Mouse (Mus musculus): ENCODE data around the gene Ppp2r2c.

Ppp2r2c gene

DNA sequence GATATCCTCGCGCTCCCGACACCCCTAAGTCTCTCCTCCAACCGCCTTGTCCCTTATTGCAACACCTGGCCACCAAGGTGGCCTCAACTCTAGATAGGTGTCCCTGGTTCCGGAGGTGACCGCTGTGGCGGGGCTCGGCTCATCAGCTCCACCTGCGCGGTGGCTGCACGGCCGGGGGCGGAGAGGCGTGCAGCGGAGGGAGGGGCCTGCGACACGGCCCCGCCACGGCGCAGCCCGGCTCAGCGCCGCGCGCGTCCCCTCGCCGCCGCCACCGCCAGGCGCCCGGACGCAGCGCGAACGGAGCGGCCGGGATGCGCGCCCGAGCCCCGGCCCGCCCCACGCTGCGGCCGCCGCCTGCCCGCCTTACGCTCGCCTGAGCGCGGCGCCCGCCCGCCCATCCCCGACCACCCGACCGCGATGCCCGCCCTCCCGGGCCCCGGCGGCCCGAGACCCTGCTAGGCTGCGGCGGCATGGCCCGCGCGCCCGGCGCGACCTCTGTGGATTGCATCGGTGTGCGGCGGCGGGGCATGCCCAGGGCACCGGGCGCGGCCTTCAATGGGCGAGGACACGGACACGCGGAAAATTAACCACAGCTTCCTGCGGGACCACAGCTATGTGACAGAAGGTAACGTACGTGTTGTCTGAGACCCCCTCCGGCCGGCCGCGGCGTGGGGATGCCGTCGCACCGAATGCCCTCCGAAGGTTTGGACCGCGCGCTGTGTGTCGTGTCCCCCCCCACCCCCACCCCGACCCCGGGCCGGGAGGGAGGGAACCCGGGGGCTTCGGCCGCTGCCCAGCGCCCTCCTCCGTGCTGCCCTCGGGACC is at the start of gene Ppp2r2c:
TSS of gene Ppp2r2c (plus strand) at position 248 of the 825 bp plus-strand sequence.
- DNase-seq (ENCODE audit: low spot score): peak; percentile 60

DNA sequence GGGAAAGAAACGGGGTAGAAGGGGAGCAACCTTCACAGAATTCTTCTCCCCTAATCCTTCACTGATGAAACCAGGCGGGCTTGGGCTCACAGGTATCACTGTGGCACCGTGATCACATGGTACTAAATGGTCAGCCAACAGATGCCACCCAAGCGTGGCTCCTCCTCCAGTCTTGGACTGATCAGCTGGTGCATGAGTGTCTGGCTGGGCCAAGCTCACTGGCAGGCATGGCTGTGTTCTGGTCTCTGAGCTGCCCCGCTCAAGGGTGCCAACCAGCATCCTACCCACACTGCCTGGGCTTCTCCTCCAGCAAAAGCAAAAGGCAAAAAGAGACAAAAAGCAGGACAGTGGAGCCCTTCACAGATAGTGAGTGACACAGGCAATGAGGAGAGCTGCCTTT is 48.6 kb upstream of the Ppp2r2c start:
- DNase-seq (ENCODE audit: low spot score): no peak

DNA sequence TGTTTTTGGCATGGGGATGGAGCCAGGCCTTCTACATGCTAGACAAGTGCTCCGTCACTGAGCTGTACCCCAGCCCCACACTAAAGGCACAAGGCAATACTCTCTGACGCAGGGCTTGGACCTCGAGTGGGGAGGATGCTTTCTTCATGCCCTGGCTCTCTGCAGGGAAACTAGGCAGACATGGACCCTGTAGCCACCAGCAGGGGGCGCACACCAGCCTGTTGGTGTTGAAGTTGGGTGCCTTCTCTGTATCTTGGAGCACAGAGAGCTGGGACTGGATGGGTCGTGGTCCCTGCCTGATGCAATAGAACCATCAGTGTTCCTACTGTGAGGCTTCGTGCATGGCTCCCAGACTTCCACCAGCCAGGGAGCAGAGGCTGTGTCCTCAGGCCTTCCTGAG is 48.2 kb upstream of the Ppp2r2c start:
- DNase-seq (ENCODE audit: low spot score): peak; percentile 58

DNA sequence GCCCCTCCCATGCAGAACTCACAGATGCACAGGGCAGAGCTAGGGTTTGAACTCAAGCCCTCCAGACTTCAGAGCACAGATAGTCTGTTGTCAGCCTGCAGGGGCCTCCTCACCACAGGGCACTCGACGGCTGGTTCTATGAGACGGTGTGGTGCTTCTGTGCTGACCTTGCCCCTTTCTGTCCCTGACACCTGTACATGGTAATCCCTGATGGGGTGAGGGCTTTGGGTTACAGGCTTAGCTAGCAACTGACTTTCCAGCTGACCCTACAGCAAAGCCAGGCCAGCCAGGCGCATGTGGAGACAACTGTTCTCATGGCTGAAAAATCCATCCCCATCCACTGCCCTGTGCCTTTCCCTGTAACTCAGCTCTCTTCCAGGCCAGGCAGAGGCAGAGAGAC is 45.4 kb upstream of the Ppp2r2c start:
- no peak for DNase-seq (ENCODE audit: low spot score)

DNA sequence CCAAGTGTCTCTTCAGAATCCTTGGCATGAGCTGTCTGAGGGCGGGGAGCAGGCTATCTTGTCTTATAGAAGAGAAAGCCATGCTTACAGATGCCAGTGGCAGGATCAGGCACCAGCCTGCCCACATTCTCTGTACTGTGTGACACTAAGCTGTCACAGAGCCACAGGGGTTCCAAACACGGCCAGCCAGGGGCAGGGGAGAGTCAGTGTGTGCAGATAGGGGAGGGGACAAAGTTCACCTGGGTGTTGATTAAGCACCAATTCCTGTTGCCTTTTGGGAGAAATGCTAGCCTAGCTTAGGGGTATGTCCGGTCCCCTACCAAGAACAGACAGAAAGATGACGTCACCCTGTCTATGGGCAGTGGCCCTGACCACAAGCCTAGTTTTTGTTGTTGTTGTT is 39.2 kb upstream of the Ppp2r2c start:
- DNase-seq (ENCODE audit: low spot score): no peak

DNA sequence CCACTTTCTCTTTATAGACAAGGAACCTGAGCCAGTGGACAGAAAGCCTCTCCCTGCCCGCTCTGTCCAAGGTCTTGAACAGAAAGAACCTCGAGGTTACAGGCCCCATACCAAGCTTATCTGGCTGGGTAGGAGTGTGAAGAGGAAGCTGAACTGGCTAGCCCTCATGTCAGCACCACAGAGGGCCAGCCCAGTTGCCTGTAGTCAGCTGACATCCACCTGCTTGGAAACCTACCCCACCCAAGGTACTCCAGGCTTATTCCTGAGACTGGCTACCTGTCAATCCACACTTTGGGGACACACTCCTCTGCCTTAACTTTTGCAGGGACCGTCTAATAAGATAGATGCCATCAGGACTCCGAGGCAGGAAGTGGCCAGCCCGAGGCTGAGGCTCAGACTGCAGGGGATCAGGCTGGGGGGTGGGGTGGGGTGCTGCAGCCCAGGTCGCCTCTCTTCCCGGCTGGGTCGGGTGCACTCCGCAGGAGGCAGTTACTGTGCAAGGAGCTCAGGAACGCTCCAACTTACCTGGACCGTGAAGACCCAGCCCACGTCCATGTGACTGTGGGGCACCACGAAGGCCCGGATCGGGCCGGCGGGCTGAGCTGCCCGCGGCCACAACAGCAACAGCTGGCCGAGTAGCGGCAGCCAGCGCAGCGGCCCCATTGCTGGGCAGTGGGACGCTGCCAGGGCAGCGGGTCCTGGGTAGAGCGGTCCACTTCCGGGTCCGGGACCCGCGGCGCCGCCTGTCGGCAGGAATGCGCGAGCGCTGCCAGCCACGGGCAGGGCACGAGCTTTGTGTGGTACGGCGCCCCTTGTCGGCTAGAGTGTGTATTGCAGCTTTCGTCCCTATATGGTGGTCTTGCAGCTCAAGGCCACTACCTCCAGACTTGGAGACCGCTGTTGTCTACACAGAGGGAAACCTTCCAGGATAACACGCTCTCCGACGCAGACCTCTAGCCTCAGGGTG is 38.1 kb upstream of the Ppp2r2c start, which contains the start of gene Man2b2:
TSS of gene Man2b2 (minus strand) at position 741 of the 967 bp plus-strand sequence.
- peak; percentile 90 for DNase-seq (ENCODE audit: low spot score)

DNA sequence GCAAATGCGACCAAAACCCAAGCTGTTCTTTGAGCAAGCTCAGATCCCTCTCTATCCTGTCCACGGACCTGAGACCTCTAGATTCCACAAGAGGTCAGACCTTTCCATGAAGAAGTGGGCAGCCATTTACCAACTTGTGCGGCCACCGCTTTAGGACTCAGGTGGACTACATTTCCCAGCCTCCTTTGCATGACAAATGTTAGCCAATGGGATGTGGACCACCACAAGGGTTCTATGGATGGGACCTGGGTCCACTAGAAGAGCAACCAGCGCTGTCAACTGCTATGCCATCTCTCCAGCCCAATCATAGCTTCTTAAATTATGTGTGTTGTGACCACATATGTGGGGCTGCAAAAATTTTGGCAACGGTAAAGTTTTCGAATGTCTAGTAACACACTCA is 37.0 kb upstream of the Ppp2r2c start:
- DNase-seq (ENCODE audit: low spot score): no peak

DNA sequence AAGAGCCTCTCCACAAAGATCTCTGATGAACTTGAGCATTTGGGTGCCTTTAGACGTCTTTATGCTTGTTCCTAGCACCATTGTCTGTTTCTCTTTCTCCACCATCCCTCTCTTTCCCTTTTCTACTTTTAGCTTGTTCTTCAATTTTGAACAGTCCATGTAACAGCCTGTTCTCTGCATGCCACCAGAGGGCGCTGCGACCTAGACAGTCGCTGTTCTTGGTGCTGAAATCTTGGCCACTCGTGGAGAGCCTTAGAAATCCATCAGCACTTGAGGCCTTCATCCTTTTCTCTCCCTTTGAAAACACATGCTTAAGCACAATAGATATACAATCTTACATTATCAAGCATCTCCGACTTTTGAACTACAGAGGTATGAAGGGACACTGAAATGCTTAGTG is 32.4 kb upstream of the Ppp2r2c start:
- peak; percentile 79 for DNase-seq (ENCODE audit: low spot score)

DNA sequence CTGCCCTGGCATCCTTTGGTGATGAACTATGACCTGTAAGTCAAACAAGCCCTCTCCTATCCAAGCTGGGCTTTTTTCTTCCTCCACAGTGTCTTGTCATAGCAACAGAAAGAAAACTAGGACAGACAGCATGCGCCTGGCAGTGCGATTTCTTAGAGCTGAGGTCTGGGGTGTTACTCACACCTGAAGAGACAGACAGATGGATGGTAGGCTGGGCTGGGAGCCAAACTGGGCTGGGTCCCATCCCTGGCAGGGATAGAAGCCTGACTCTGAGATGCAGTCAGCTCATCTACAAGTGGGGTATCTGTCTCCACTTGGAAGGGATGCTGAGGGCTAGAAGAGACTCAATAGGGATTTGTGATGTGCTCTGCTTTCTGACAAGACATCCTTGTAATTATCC is 29.3 kb upstream of the Ppp2r2c start:
- DNase-seq (ENCODE audit: low spot score): peak; percentile 30

DNA sequence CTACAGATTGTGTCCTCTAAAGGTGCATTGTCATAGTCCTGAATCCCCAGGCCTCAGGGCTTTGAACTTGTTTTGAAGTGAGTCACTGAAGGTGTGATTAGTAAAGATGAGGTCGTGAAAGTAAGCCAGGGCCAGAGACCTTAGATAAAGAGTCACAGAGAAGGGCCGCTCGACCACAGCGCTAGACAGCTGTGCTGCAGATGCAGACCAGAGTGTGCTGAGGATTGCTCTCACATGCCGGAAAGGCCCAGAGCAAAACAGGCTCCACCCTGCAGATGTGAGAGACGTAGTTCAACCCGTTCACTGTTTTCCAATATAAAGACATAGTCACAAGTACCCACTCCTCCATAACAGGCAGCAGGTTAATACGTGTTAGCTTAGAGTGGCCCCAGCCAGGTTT is 28.7 kb upstream of the Ppp2r2c start:
- no peak for DNase-seq (ENCODE audit: low spot score)

DNA sequence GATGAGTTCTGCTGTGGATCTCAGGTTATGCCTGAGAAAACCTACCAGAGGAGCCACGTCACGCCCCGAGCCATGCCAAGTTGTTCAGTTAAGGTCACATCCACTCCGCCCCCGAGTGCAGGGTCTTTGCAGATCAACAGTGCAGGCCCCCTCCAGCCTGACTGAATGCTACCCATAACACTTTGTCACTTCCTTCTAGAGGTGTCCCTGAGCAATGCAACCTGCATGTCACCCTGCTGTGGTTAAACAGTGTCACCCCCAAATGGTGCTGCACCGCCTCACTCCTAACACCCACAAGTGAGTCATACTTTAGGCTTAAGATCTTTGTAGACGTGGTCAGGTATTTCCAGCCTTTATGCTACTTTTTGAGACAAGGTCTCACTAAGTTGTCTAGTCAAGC is 28.2 kb upstream of the Ppp2r2c start:
- no peak for DNase-seq (ENCODE audit: low spot score)

DNA sequence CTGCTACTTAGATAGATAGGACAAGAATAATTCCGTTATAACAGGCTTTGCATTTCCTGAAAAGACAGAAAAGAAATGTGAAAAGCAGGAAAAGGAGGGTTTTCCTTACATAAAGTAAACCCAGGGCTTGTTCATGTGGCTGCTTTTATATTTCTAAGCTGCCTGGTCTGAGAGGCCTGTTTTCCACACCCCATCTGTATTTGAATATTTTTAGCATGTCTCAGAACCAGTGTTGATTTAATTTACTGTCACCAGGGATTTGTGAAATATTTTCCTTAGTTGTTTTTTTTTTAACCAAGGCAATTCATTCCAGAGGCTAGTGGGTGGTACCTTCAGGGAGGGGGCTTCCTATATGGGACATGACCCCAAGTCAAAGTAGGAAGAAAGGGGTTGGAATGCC is 26.6 kb upstream of the Ppp2r2c start:
- peak; percentile 31 for DNase-seq (ENCODE audit: low spot score)

DNA sequence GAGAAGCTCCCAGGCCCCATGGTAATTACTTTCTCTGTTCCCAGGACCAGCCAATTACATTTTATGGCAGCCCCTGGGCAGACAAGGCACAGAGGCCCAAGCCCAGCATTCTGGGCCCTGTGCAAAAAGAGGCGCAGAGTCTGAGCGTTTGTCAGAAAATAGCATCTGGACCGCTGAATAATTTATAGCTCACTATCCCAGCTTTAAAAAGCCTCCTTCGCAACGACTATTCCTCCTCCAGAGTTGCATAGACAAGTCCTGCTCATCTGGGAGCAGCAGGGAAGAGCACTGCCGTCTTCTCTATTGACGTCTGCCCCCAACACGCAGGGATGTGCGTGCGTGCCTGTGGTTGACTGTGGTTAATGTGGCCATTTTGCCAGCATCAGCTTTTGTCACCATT is 23.8 kb upstream of the Ppp2r2c start:
- no peak for DNase-seq (ENCODE audit: low spot score)

DNA sequence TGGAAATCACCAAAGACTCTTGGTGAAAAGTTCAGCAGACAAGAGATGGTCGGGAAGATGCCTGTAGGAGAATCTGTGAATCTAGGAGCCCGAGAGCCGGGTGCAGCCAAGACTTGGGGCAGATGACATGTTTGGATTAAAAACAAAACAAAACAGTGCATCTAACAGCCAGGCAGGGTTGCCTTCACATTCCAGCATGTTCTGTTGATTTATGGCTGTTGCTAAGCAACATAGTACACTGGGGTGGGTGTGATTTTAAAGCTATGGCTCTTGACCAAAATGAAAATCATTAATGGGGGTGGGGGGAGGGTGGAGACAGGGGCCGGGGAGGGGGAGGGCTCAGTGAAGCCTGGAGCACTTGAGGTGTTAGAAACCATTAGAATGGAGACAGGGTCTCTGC is 16.7 kb upstream of the Ppp2r2c start:
- no peak for DNase-seq (ENCODE audit: low spot score)

DNA sequence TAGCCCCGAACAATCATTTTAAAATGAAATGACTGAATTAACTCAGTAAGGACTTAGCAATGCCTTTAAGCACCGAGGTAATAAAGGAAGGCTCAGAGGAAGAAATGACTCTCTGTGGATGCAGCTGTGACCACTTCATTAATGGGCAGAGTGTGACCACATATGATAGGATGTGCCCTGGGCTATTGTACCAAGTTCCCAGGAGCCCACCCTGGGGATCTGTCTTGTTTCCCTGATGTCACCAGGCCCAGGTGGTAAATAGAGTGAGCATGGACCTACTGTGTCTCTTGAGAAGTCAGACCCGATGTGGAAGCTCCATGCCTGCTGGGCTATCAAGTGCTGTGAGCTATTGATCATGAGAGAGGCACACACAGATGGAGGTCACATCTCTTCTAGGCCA is 13.1 kb upstream of the Ppp2r2c start:
- DNase-seq (ENCODE audit: low spot score): no peak

DNA sequence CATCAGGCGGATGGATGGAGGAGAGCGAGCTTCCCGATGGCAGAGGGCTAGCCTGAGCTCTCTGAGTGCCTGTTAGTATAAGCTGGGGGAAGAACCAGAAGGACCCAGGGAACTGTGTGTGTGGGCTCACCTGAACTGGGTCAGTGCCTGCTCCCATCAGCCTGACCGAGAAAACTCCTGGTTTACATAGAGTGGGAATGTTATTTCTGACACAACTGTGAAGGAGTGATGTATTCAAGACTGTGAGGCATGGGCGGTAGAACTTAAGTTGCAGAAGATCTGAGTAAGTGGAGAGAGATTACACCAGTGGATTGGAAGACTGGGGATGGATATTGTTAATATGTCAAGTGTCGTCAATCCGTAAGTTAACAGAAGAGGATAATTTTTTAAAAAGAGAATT is 11.8 kb upstream of the Ppp2r2c start:
- DNase-seq (ENCODE audit: low spot score): no peak

DNA sequence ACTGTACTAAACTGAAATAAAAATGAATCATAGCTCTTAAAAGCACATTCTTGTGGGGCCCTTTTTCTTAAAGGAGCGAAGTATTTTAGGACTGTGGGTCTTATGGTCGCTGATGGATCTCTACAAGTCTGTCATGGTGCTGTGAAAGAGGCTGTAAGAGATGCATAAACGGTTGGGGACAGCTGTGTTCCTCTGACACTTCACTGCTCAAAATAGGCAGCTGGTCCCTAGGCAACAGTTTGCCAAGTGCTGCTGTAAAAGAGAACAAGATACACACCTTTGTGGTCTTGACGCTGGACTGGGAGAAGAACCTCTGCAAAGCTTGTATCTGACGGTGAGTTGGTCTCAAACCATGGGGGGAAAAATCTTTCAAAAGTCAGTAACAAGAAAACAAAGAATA is 10.8 kb upstream of the Ppp2r2c start:
- no peak for DNase-seq (ENCODE audit: low spot score)

DNA sequence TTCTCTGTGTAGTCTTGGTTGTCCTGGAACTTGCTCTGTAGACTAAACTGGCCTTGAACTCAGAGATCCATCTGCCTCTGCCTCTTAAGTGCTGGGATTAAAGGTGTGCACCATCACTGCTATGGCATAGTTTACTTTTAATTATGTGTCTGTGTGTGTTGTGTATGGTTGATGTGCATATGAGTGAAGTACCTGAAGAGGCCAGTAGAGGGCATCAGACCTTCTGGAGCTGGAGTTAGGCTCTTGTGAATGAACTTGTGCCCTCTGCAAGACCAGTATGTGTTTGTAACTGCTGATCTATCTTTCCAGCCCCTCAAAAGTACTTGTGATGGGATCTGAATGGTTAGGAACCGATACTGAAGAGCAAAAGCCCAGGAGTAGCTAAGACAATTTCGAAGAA is 7.2 kb upstream of the Ppp2r2c start:
- no peak for DNase-seq (ENCODE audit: low spot score)

DNA sequence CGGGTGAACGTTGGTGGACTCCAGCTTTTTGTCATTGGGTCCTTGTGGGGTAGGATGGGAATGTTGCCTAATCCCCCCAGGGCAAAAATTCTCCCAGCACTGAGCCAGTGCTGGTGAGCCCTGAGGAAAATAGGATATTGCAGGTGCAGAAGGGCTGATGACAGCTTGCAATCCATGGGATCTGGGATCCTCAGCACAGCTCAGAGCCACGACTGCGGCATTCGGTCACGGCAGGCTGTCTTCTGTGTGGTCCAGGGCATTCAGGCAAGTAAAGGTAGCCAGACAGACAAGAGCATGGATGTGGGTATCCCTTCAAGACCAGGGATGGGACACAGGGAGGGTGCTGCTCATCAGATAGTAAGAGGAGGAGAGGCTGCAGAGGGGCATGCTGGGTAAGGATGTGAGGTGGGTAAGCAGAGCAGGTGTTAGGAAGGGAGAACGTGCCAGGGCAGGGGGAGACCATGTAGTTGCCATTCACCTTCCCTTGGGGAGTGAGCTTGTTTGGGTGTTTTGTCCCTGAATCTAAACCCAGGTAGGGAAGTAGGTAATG is 1.5 kb upstream of the Ppp2r2c start:
- DNase-seq (ENCODE audit: low spot score): no peak

DNA sequence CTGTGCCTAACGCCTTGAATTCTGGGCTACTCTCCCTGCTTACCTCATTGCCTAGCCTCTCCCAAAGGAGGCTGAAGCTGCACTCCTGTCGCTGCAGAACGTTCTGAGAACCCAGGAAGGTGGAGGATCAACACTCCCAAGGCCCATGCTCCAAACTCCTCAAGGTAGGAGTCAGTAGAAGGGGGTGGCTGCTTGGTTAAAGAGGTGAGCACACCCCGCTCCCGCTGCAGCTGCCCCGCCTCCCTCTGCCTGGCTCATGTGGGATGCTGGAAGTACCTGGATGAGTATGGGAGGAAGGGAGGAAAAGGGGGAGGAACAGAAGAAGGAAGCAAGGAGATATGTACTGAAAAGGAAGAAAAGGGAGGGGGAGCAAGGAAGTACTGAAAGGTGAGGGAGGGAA is 752 bp upstream of the Ppp2r2c start:
- DNase-seq (ENCODE audit: low spot score): no peak

DNA sequence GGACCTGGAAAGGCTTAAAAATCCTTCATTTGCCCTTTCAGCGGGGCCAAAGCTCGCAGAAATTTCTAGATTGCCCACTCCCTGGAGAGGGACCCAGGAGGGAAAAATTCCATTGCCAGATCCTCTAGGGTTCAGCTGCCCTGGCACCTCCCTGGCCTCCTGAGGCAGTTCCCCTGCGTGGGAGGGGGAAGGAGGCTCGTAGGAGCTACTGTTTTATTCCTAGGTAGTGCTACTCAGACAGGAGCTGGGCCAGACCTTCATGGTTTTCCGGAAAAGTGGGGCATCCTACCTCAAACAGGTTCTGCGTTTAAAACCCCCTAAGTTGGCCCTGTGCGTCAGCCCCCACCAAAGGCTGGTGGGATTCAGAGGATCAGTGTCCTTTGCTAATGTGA is 869 bp downstream of the Ppp2r2c start:
- peak; percentile 50 for DNase-seq (ENCODE audit: low spot score)

DNA sequence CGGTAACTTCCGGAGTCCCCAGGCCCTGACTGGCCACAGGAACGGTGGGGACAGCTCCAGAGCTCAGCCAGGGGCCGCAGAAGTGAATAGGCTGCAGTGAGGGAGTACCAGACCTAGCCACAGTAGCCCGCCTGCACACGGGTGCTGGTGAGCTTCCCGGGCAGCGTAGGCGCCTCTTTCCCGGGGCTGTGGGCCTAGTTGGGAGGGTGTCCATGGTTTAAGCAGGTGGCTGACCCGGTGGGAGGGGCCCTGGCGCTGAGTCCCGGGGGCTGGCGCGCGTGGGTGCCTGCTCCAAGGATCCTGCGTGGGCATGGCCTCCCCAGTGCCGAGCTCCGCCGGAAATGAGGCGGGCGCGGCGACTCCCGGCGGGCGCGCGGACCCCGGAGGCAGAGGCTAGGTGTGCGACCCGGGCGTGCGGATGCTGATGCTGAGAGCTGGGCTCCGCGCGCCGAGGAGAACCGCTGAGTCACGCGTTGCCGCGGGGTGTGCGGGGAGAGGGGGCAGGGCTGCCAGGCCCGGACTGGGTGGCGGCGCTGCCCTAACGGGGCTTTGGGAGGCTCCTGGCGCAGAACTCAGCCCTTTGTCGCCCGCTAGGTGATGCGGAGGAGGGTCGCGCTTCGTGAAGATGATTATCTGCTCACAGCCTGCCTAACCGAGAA is 1.4 kb downstream of the Ppp2r2c start:
- peak; percentile 68 for DNase-seq (ENCODE audit: low spot score)
